Mouse (Mus musculus): Measurements from ENCODE around the gene B3gnt2.

DNA sequence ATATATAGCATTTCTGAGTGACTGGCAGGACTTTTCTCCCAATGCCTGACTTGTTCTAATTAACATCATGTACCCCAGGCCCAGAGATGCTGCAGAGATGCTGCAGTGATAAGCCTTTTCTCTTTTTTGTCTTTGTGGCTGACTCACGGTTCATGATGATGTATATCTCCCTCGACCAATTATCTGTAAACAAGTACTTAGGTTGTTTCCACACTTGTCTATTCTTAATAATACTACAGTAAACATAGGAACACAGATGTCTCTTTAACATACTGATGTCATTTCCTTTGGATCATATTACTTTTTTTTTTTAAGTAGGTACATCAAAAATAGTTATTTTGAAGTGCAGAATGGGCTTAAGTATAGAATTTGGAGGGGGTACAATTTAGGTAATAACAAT, 42.2 kb upstream of the B3gnt2 start:
- no peak for TF ChIP-seq CTCF (IDR thresholded peaks at IDR 0.05; ENCODE audit: extremely low read depth, insufficient read length, insufficient replicate concordance, low read depth, low read length)
- TF ChIP-seq POLR2A (IDR thresholded peaks at IDR 0.05; ENCODE audit: low read depth, low read length) = no peak

All from small intestine, adult 2 months (tissue).